9 mouse cellular contexts compared by ENCODE assay signal in genomic region chr4:40868554-40869232, GRCm38 (mm10). TPM values are rescaled to one million over a fixed set of nuclear protein-coding genes. Genes with fewer than 3 reads are reported as not detected.
A peak's percentile ranks its signal among the peaks of the same experiment; 100 is the strongest.
DNase-seq lines count a peak whose midpoint lies in the region; ATAC-seq lines count a peak whose summit lies in the region.
"Had no signal": no experiment of that assay in that cellular context is flagged by ENCODE, and none has a peak within 500 bp of the region (broad histone marks: within the 10 kb centered on the region; RNA-seq: fewer than 3 reads in every experiment).

No protein-coding gene starts in this region.

- peaks cover 3% of the 10 kb centered on the region; the same call in 1 of the 2 replicates for H3K4me1 ChIP-seq in forebrain, embryonic 14.5 days (ENCODE audit: control insufficient read depth, insufficient read depth, low read length)
- H3K4me1 ChIP-seq in forebrain, embryonic 12.5 days, result no peaks in the 10 kb centered on the region
- H3K4me1 ChIP-seq in embryonic facial prominence, embryonic 15.5 days, result peaks cover 10% of the 10 kb centered on the region
- peaks cover 12% of the 10 kb centered on the region for H3K4me1 ChIP-seq in intestine, embryonic 16.5 days (ENCODE audit: control insufficient read depth, insufficient read depth, low read length)

- H3K27ac ChIP-seq in forebrain, embryonic 14.5 days (ENCODE audit: low read depth, low read length), result no peak overlapping the region
- no peak overlapping the region for H3K27ac ChIP-seq in forebrain, embryonic 12.5 days
- no peak overlapping the region; the same call in 1 of the 2 replicates for H3K27ac ChIP-seq in embryonic facial prominence, embryonic 15.5 days (replicated peaks)
- peak overlapping the region; percentile 58; the same call in 1 of the 2 replicates for H3K27ac ChIP-seq in intestine, embryonic 16.5 days (ENCODE audit: low read length)

- no peak overlapping the region for H3K4me3 ChIP-seq in forebrain, embryonic 14.5 days (ENCODE audit: low read depth, low read length)
- no peak overlapping the region for H3K4me3 ChIP-seq in forebrain, embryonic 12.5 days (replicated peaks)
- no peak overlapping the region for H3K4me3 ChIP-seq in embryonic facial prominence, embryonic 15.5 days (replicated peaks)
- no peak overlapping the region for H3K4me3 ChIP-seq in intestine, embryonic 16.5 days (ENCODE audit: low read length)
- H3K4me3 ChIP-seq: megakaryocyte, embryonic 14.5 days had no signal

- H3K36me3 ChIP-seq in forebrain, embryonic 14.5 days (ENCODE audit: control insufficient read depth, insufficient read depth, low read length), result no peaks in the 10 kb centered on the region
- no peaks in the 10 kb centered on the region for H3K36me3 ChIP-seq in forebrain, embryonic 12.5 days (replicated peaks)
- no peaks in the 10 kb centered on the region for H3K36me3 ChIP-seq in embryonic facial prominence, embryonic 15.5 days
- no peaks in the 10 kb centered on the region for H3K36me3 ChIP-seq in intestine, embryonic 16.5 days (ENCODE audit: control insufficient read depth, insufficient read depth, low read length)

- H3K4me2 ChIP-seq in forebrain, embryonic 14.5 days (ENCODE audit: low read length), result no peak overlapping the region
- no peak overlapping the region for H3K4me2 ChIP-seq in forebrain, embryonic 12.5 days
- no peak overlapping the region for H3K4me2 ChIP-seq in embryonic facial prominence, embryonic 15.5 days (replicated peaks)
- H3K4me2 ChIP-seq in intestine, embryonic 16.5 days (ENCODE audit: low read depth, low read length), result no peak overlapping the region

- H3K9me3 ChIP-seq in forebrain, embryonic 14.5 days (replicated peaks; ENCODE audit: control insufficient read depth, low read length), result no peaks in the 10 kb centered on the region
- H3K9me3 ChIP-seq in forebrain, embryonic 12.5 days, result no peaks in the 10 kb centered on the region
- no peaks in the 10 kb centered on the region for H3K9me3 ChIP-seq in embryonic facial prominence, embryonic 15.5 days (replicated peaks)
- no peaks in the 10 kb centered on the region for H3K9me3 ChIP-seq in intestine, embryonic 16.5 days (ENCODE audit: control insufficient read depth, low read length)
- H3K9me3 ChIP-seq: megakaryocyte, embryonic 14.5 days had no signal

- peak; percentile 79 for DNase-seq in forebrain, embryonic 14.5 days (ENCODE audit: low spot score)
- DNase-seq in MN1 (ENCODE audit: low spot score), result peak; percentile 61
- peak; percentile 86 to 92 for DNase-seq in lung, adult 18-20 months
- peak; percentile 77 for DNase-seq in testis, postnatal 14 days (ENCODE audit: low spot score)
- DNase-seq in c-Kit-positive CD71-positive TER-119-positive erythroid progenitor cells, embryonic 14.5 days (ENCODE audit: low spot score), result no peak

- peak; percentile 48; the same call in 1 of the 2 replicates for ATAC-seq in forebrain, embryonic 14.5 days
- no peak for ATAC-seq in forebrain, embryonic 12.5 days (ENCODE audit: low FRiP score)
- ATAC-seq in embryonic facial prominence, embryonic 15.5 days (ENCODE audit: insufficient number of reproducible peaks, low FRiP score, low TSS enrichment, low read depth), result 0 out of 2 replicates have a peak, but pooled peaks have one; percentile 29
- ATAC-seq in intestine, embryonic 16.5 days, result peak; percentile 66; the same call in 1 of the 2 replicates

- H3K9ac ChIP-seq in forebrain, embryonic 14.5 days (ENCODE audit: low read length), result no peak overlapping the region
- no peak overlapping the region for H3K9ac ChIP-seq in forebrain, embryonic 12.5 days
- no peak overlapping the region for H3K9ac ChIP-seq in embryonic facial prominence, embryonic 15.5 days
- peak overlapping the region; percentile 32 for H3K9ac ChIP-seq in intestine, embryonic 16.5 days (ENCODE audit: low read depth, low read length)

- no peaks in the 10 kb centered on the region for H3K27me3 ChIP-seq in forebrain, embryonic 14.5 days (replicated peaks; ENCODE audit: control insufficient read depth, insufficient read depth, low read length)
- H3K27me3 ChIP-seq in forebrain, embryonic 12.5 days, result no peaks in the 10 kb centered on the region
- no peaks in the 10 kb centered on the region for H3K27me3 ChIP-seq in embryonic facial prominence, embryonic 15.5 days
- no peaks in the 10 kb centered on the region for H3K27me3 ChIP-seq in intestine, embryonic 16.5 days (replicated peaks; ENCODE audit: control insufficient read depth, insufficient read depth, low read length)
- H3K27me3 ChIP-seq: megakaryocyte, embryonic 14.5 days had no signal

- WGBS in forebrain, embryonic 14.5 days, result 57% methylated on average over 13 of the region's 13 CpGs
- 79% methylated on average over 13 of the region's 13 CpGs for WGBS in forebrain, embryonic 12.5 days
- 64% methylated on average over 13 of the region's 13 CpGs for WGBS in embryonic facial prominence, embryonic 15.5 days
- 53% methylated on average over 13 of the region's 13 CpGs for WGBS in intestine, embryonic 16.5 days

RNA-seq across cellular contexts. Expression of gene B4galt1, which starts 14.9 kb away (rescaled TPM):
- polyA plus RNA-seq in forebrain, embryonic 14.5 days (2014; fragmentation: Nextera tagmentation; extraction: Ambion mirVana), result 6.8 and 7.8 TPM in 2 replicates
- polyA plus RNA-seq in forebrain, embryonic 12.5 days (2016; fragmentation: Nextera tagmentation; extraction: Ambion mirVana), result 12.8 and 14.0 TPM in 2 replicates
- 59.7 and 61.3 TPM in 2 replicates for polyA plus RNA-seq in embryonic facial prominence, embryonic 15.5 days (2015; fragmentation: Nextera tagmentation; extraction: Ambion mirVana)
- polyA plus RNA-seq in intestine, embryonic 16.5 days (2015; fragmentation: Nextera tagmentation; extraction: Ambion mirVana), result 26.6 and 27.3 TPM in 2 replicates

RNA-seq across cellular contexts. Expression of gene Spink4, which starts 51.2 kb away (rescaled TPM):
- polyA plus RNA-seq in forebrain, embryonic 14.5 days (2014; fragmentation: Nextera tagmentation; extraction: Ambion mirVana), result not detected in 2 replicates
- not detected in 2 replicates for polyA plus RNA-seq in forebrain, embryonic 12.5 days (2016; fragmentation: Nextera tagmentation; extraction: Ambion mirVana)
- not detected in 2 replicates for polyA plus RNA-seq in embryonic facial prominence, embryonic 15.5 days (2015; fragmentation: Nextera tagmentation; extraction: Ambion mirVana)
- polyA plus RNA-seq in intestine, embryonic 16.5 days (2015; fragmentation: Nextera tagmentation; extraction: Ambion mirVana), result 539 and 560 TPM in 2 replicates

Comparison
In these comparisons a context has a peak if more than half of its experiments do, and no peak if none do; other contexts are left out.
1. RNA of gene Spink4, which starts 51.2 kb away (polyA plus RNA-seq): 539 to 560 TPM in intestine, embryonic 16.5 days; not detected in forebrain, embryonic 12.5 days, not detected in embryonic facial prominence, embryonic 15.5 days and not detected in forebrain, embryonic 14.5 days; every median in the first group is over 100 times any median in the second.